Mouse (Mus musculus): ENCODE results near the gene Tifab. TPM values are rescaled to one million over a fixed set of nuclear protein-coding genes. Genes with fewer than 3 reads are reported as not detected.

The Tifab gene
- total RNA-seq (2023) = 10 to 100 TPM; 66.6 to 91.5 TPM

DNA sequence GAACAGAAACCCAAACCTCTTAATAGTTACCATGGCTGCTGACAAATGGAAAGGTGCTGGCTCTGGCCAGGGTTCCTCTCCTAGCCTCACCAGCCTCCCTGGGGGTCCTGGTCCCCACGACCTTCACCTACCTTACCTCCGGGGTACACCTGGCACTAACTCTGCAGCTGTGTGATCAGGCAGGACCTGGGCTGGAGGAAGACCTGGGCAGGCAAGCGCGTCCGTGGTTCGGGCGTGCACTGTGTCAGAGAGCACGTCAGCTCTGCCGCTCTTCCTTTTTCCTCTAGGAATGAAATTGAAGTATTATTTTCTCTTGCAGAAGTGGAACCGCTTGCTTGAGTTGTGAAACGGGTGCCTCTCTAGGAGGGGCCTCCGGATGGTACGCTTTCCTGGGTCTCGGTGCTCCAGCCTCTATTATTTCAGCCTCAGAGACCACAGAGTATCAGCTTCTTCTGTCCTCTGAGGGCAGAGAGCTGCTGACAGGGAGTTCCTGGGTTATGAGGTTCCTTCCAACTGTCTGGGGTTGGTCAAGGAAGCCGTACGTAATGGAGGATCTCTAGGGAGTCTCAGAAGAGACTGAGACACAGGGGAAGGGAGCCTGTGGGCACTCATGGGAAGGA, at the start of gene Tifab:
TSS of gene Tifab (minus strand) at position 470 of the 620 bp plus-strand sequence.

DNA sequence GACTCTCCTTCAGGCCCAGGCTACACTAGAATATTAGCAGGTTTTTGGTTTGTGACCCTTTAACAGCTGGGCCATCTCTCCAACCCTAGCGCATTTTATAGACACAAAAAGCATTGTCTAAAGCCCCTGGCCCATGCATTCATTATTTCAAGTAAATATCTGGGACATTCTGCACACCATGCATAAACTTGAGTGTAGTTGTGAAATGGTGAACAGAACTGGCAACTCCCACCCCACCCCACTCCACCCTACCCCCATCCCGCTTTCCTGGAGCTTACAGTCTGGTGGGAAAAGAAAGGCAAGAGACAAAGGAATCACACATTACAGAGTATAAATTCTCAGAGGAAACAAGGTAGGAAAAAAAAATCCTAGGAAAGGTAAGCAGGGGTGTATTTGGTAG, 42.5 kb downstream of the Tifab start, which contains the start of gene H2afy:
TSS of gene H2afy (minus strand) at position 162 of the 400 bp plus-strand sequence.

Other genes with a start within 250 kb of the Tifab start
- 100 to 1,000 TPM; 260 to 306 TPM for gene H2afy, start 42.5 kb downstream of the Tifab start, total RNA-seq (2023)
- not detected for gene Neurog1, start 73.3 kb upstream of the Tifab start, total RNA-seq (2023)
- under 1 TPM in 1 of 2 experiments, not detected in 1; 0.71 TPM for gene Cxcl14, start 117.7 kb upstream of the Tifab start, total RNA-seq (2023)
- gene Gm3045, start 247.7 kb upstream of the Tifab start, total RNA-seq (2023) = not detected